Mouse (Mus musculus) intestine, embryonic 14.5 days (tissue): Measurements from ENCODE around the gene Hacd2. TPM values are rescaled to one million over a fixed set of nuclear protein-coding genes. Genes with fewer than 3 reads are reported as not detected.

ENCODE experiments used
- ATAC-seq: fragments of 200-750 bp; cut with Nextera tagmentation; replicated peaks from 2 replicates; pipeline ENCODE4 v1.8.0; 2017; ENCODE audit warnings: low read depth, moderate number of reproducible peaks, moderate TSS enrichment, moderate library complexity; ENCODE audit not compliant: low FRiP score, low TSS enrichment
- DNase-seq: peaks from one replicate; pipeline ENCODE4 v3.0.0-alpha.2; 2018; ENCODE audit warnings: low spot score
- H3K27ac ChIP-seq: fragments of 300-500 bp; sonication (generic); 2 replicates; pipeline ENCODE4 v1.5.1; 2014; ENCODE audit warnings: low read depth, mild to moderate bottlenecking, control low read depth
- H3K27me3 ChIP-seq: fragments of 300-500 bp; sonication (generic); replicated peaks from 2 replicates; pipeline ENCODE4 v1.6.1; 2014; ENCODE audit warnings: low read length, control low read depth; ENCODE audit not compliant: control insufficient read depth, insufficient read depth
- H3K36me3 ChIP-seq: fragments of 300-500 bp; sonication (generic); 2 replicates; pipeline ENCODE4 v1.6.1; 2014; ENCODE audit warnings: low read length, control low read depth; ENCODE audit not compliant: control insufficient read depth, insufficient read depth
- H3K4me1 ChIP-seq: fragments of 300-500 bp; sonication (generic); replicated peaks from 2 replicates; pipeline ENCODE4 v1.6.1; 2014; ENCODE audit warnings: low read length, control low read depth, mixed read lengths; ENCODE audit not compliant: control insufficient read depth, insufficient read depth
- H3K4me2 ChIP-seq: fragments of 300-500 bp; sonication (generic); 2 replicates; pipeline ENCODE4 v1.6.1; 2014; ENCODE audit warnings: low read length
- H3K4me3 ChIP-seq: fragments of 300-500 bp; sonication (generic); 2 replicates; pipeline ENCODE4 v1.5.1; 2014; ENCODE audit warnings: low read depth, low read length, control low read depth, mixed read lengths
- H3K9ac ChIP-seq: fragments of 300-500 bp; sonication (generic); 2 replicates; pipeline ENCODE4 v1.6.1; 2014; ENCODE audit warnings: mild to moderate bottlenecking, low read length
- H3K9me3 ChIP-seq: fragments of 300-500 bp; sonication (generic); 2 replicates; pipeline ENCODE4 v1.6.1; 2016; ENCODE audit warnings: low read length, control low read depth; ENCODE audit not compliant: control insufficient read depth
- WGBS: fragments of 180-500 bp; shearing (Covaris S2); extraction: QIAGEN DNeasy Blood & Tissue Kit; methylation state at CpG from one replicate; pipeline ENCODE4 v1.1.7; 2014; 5-methylcytosine and 5-hydroxymethylcytosine counted together
- polyA plus RNA-seq: library from polyadenylated mRNA; unstranded; fragments of >200 nt; fragmentation: Nextera tagmentation; extraction: Ambion mirVana; gene quantifications from 2 replicates; pipeline ENCODE4 v1.2.1, GENCODE M21; 2014

Hacd2 gene
- polyA plus RNA-seq, 1 experiment from 2014 or later = 53.7 TPM

- Histone ChIP-seq H3K4me3 (peak overlapping the region; percentile 21; the same call in 1 of the 2 replicates), H3K27me3 (no peaks in the 10 kb centered on the region), H3K9ac (0 out of 2 replicates have a peak overlapping the region, but pooled peaks have one; percentile 16), H3K9me3 (no peaks in the 10 kb centered on the region), H3K27ac (no peak overlapping the region), H3K36me3 (no peaks in the 10 kb centered on the region; the same call in 1 of the 2 replicates), H3K4me1 (peaks cover 20% of the 10 kb centered on the region), H3K4me2 (peak overlapping the region; percentile 45)
- WGBS = 83% methylated on average over 3 of the region's 3 CpGs
- DNase-seq (no peak), ATAC-seq (no peak)
Observed at GRCm38 (mm10) chr16:34999016-34999415, 23.2 kb upstream of the Hacd2 start.

GRCm38 (mm10) chr16:34999986-35000385 lies 22.2 kb upstream of the Hacd2 start:
- ATAC-seq (no peak), DNase-seq (peak; percentile 48)
- Histone ChIP-seq H3K27me3 (no peaks in the 10 kb centered on the region), H3K9me3 (no peaks in the 10 kb centered on the region), H3K4me1 (peaks cover 13% of the 10 kb centered on the region), H3K9ac (no peak overlapping the region), H3K4me2 (no peak overlapping the region), H3K4me3 (no peak overlapping the region), H3K36me3 (no peaks in the 10 kb centered on the region; the same call in 1 of the 2 replicates), H3K27ac (no peak overlapping the region)
- 33% methylated on average over 11 of the region's 11 CpGs for WGBS

GRCm38 (mm10) chr16:35000923-35001560 lies 21.2 kb upstream of the Hacd2 start:
- H3K27me3 ChIP-seq = no peaks in the 10 kb centered on the region
- ATAC-seq = peak; percentile 67
- no peaks in the 10 kb centered on the region for H3K9me3 ChIP-seq
- H3K27ac ChIP-seq = peak overlapping the region; percentile 55; the same call in 1 of the 2 replicates
- no peak overlapping the region for H3K9ac ChIP-seq
- peaks cover 13% of the 10 kb centered on the region for H3K4me1 ChIP-seq
- no peak overlapping the region for H3K4me2 ChIP-seq
- peak; percentile 58 for DNase-seq
- H3K36me3 ChIP-seq = no peaks in the 10 kb centered on the region; the same call in 1 of the 2 replicates
- 11% methylated on average over 10 of the region's 10 CpGs for WGBS
- H3K4me3 ChIP-seq = no peak overlapping the region

- H3K9ac ChIP-seq = no peak overlapping the region
- no peak overlapping the region for H3K4me3 ChIP-seq
- no peaks in the 10 kb centered on the region for H3K9me3 ChIP-seq
- H3K27ac ChIP-seq = no peak overlapping the region
- no peak overlapping the region for H3K4me2 ChIP-seq
- ATAC-seq = no peak
- WGBS = 65% methylated on average over 5 of the region's 5 CpGs
- peaks cover 4% of the 10 kb centered on the region; the same call in 1 of the 2 replicates for H3K4me1 ChIP-seq
- no peaks in the 10 kb centered on the region for H3K36me3 ChIP-seq
- no peaks in the 10 kb centered on the region for H3K27me3 ChIP-seq
- peak; percentile 41 for DNase-seq
Observed at GRCm38 (mm10) chr16:35004356-35004755, 17.9 kb upstream of the Hacd2 start.

GRCm38 (mm10) chr16:35004756-35005155 lies 17.5 kb upstream of the Hacd2 start:
- H3K4me3 ChIP-seq = no peak overlapping the region
- ATAC-seq (no peak), DNase-seq (no peak)
- no peak overlapping the region for H3K27ac ChIP-seq
- no peak overlapping the region for H3K9ac ChIP-seq
- H3K36me3 ChIP-seq = no peaks in the 10 kb centered on the region
- H3K4me1 ChIP-seq = peaks cover 4% of the 10 kb centered on the region; the same call in 1 of the 2 replicates
- no peaks in the 10 kb centered on the region for H3K27me3 ChIP-seq
- no peak overlapping the region for H3K4me2 ChIP-seq
- no peaks in the 10 kb centered on the region for H3K9me3 ChIP-seq
- 77% methylated on average over 2 of the region's 2 CpGs for WGBS

GRCm38 (mm10) chr16:35006251-35006650 lies 16.0 kb upstream of the Hacd2 start:
- Histone ChIP-seq H3K36me3 (no peaks in the 10 kb centered on the region), H3K27me3 (no peaks in the 10 kb centered on the region), H3K4me1 (peaks cover 3% of the 10 kb centered on the region; the same call in 1 of the 2 replicates), H3K4me2 (no peak overlapping the region), H3K9me3 (no peaks in the 10 kb centered on the region), H3K27ac (no peak overlapping the region), H3K4me3 (no peak overlapping the region), H3K9ac (no peak overlapping the region)
- 87% methylated on average over 5 of the region's 5 CpGs for WGBS
- DNase-seq = no peak
- no peak for ATAC-seq

- H3K27ac ChIP-seq = no peak overlapping the region
- 50% methylated on average over 1 of the region's 1 CpGs for WGBS
- H3K9ac ChIP-seq = no peak overlapping the region
- H3K36me3 ChIP-seq = no peaks in the 10 kb centered on the region
- ATAC-seq = no peak
- H3K4me3 ChIP-seq = no peak overlapping the region
- no peaks in the 10 kb centered on the region for H3K9me3 ChIP-seq
- DNase-seq = no peak
- H3K4me1 ChIP-seq = no peaks in the 10 kb centered on the region
- H3K4me2 ChIP-seq = no peak overlapping the region
- H3K27me3 ChIP-seq = no peaks in the 10 kb centered on the region
Observed at GRCm38 (mm10) chr16:35007361-35007760, 14.9 kb upstream of the Hacd2 start.

GRCm38 (mm10) chr16:35008447-35008846 lies 13.8 kb upstream of the Hacd2 start:
- Histone ChIP-seq H3K4me2 (no peak overlapping the region), H3K9ac (no peak overlapping the region), H3K4me1 (no peaks in the 10 kb centered on the region), H3K9me3 (no peaks in the 10 kb centered on the region), H3K27ac (no peak overlapping the region), H3K4me3 (no peak overlapping the region), H3K36me3 (no peaks in the 10 kb centered on the region), H3K27me3 (no peaks in the 10 kb centered on the region)
- ATAC-seq = no peak
- DNase-seq = no peak

- Histone ChIP-seq H3K4me2 (no peak overlapping the region), H3K9me3 (no peaks in the 10 kb centered on the region), H3K4me1 (no peaks in the 10 kb centered on the region), H3K4me3 (no peak overlapping the region), H3K27ac (no peak overlapping the region), H3K36me3 (no peaks in the 10 kb centered on the region), H3K9ac (no peak overlapping the region), H3K27me3 (no peaks in the 10 kb centered on the region)
- 90% methylated on average over 2 of the region's 2 CpGs for WGBS
- DNase-seq (no peak), ATAC-seq (no peak)
Observed at GRCm38 (mm10) chr16:35013501-35013900, 8.7 kb upstream of the Hacd2 start.
